Mouse (Mus musculus) MN1 (cell line): ENCODE measurements around the gene Olfr1484.
"Not testable (repeated sequence)": the region's sequence is repeated elsewhere in the genome, so short reads cannot be mapped to it uniquely, and the experiment has no call there.

Source experiments
- DNase-seq: peaks from one replicate; pipeline ENCODE4 v3.0.0-alpha.2; 2016; ENCODE audit warnings: low spot score

The Olfr1484 gene

GRCm38 (mm10) chr19:13583211-13583610, at the start of gene Olfr1484:
TSS of gene Olfr1484 (plus strand) at chr19:13583511.
- DNase-seq, result no peak

GRCm38 (mm10) chr19:13617075-13617474, 33.8 kb downstream of the Olfr1484 start, which contains the start of gene Olfr1487:
TSS of gene Olfr1487 (plus strand) at chr19:13617375.
- DNase-seq, result not testable (repeated sequence)

GRCm38 (mm10) chr19:13631321-13631720, 48.0 kb downstream of the Olfr1484 start, which contains the start of gene Olfr1489:
TSS of gene Olfr1489 (plus strand) at chr19:13631621.
- no peak for DNase-seq
